Mouse (Mus musculus): ENCODE results near the gene Gid8.
A peak's percentile ranks its signal among the peaks of the same experiment; 100 is the strongest.

The Gid8 gene

DNA sequence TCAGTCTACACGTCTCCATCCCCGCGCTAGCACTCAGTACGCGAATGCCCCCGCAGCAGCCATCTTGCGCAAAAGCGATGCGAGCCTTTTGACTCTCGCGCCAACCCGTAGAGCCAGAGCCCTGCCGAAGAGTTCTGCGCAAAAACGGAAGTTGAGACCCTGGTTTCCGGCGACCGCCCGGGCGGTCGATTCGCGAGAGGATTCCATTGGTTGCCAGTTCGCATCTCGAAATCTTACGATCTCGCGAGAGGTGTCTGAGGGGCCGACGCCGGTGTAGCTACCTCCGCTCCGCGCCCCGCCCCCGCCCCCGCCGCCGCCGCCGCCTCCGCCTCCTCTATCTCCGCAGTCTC, at the start of gene Gid8, which contains the start of gene Dido1:
TSS of gene Gid8 (plus strand) at position 195 of the 350 bp plus-strand sequence.
TSS of gene Dido1 (minus strand) at position 77 of the 350 bp plus-strand sequence.
- peak; percentile 94 to 97 for DNase-seq (ENCODE audit: low spot score in 2 of 2)

DNA sequence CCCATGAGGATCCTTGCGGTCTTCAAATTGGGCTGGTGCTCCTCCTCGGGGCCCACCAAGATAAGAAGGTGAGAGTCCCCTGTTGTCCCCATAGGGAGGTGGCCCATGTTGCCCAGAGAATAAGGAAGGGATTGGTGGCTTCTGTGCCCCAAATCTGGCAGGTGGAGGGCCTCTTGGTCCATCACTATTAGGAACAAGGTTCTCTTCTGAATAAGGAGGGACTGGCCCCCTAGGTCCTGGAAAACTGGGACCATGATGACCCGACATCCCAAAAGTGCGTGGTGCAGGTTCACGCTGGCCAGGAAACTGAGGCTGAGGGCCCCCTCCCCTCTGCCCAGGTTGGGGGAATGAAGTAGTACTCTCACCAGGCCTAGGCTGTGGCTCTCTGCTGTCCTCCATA, 49.4 kb upstream of the Gid8 start:
- no peak for DNase-seq (ENCODE audit: low spot score in 2 of 2)

DNA sequence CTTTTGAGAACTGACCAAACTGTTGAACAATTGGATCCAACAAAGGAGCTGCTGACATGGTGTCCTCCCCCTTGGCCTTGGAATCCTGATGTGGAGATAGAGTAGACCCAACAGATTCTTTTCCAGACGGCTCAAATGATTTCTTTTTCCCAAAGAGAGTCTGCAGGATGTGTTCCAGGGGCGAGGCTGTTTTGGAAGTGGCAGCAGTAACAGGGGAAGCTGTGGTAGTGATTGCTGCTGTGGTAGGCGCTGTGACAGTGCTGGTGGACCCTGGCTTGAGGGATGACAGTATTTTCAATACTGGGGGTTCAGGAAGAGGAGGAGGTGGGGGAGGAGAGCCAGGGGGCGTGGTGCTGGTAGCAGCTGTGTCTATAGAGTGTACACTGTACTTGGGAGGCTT, 47.9 kb upstream of the Gid8 start:
- DNase-seq (ENCODE audit: low spot score in 2 of 2): no peak

DNA sequence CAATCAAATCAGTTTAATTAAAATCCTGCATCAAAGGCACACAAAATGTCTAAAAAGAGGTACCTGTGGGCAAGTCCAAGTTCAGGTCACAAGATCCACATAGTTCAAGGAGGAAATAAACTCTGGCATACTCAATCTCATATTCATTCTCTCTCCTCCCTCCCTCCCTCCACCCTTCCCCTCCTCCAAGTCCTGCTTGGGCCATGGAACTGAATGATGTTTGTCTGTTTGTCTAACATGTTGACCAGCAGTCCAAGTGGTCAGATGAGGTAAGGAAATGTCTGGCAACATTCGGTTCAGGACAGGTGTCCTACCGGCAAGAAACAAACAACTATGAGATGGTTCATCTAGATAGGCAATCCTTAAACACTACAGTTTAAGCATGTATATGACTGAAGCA, 33.2 kb upstream of the Gid8 start:
- no peak for DNase-seq (ENCODE audit: low spot score in 2 of 2)

DNA sequence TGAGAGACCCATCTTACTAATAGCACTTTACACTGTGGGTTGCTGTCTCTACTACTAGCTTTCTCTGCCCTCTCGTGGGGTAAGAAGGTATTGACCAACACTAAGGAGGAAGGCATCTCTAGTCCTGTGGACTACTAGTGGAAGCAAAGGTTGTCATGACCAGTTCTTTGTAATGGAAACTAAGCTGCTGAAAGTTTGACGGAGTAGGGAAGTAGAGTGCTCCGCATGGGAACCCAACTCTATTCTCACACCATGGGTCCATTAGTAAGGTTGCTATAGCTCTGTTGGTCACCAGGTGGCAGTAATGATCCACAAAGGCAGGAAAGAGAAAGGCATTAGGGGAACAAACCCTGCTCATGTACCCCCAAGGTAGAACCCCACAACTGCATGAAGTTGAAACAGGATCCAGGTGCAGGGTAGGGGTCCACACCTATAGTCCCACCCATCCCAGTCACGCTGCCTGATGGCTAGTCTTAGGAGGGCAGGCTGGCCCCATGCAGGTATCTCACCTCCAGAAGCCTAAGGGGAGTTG, 31.2 kb upstream of the Gid8 start:
- peak; percentile 75 to 79 for DNase-seq (ENCODE audit: low spot score in 2 of 2)

DNA sequence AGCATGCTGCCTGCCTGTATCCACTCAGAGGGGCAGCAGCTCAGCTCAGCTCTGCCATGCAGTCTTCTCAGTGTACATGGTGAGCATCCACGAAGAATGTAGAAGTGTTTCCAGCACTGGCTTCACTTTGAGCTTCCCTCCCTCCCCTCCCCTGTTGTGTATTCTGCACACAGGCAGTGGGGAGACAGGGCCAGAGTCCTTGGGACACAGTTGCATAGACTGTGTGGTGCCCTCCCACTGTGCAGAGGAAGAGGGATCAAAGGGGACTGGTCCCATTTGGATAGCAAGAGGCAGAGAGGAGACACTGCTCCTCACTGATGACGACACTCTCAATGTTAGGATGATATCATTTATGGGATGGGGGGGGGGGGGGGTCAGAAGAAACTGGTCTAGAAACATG, 28.7 kb upstream of the Gid8 start:
- no peak for DNase-seq (ENCODE audit: low spot score in 2 of 2)

DNA sequence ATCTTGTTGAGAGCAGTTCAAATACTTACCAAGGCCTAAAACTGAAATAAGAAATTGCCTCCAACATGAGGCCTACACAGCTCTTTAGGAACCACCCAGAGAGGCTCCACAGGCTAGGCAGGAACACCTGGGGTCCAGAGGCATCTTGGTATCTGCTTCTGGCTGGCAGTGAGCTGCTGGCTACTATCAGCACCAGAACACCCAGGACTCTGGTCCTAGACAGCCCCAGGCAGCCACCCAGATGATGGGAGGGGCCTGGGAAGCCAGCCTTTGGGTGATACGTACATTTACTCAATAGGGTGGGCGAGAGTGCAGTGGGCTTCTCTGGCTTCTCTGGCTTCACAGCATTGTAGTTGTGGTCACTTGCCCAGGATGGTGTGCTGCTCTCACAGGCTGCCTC, 26.4 kb upstream of the Gid8 start:
- peak in 1 of 2 experiments; percentile 37 for DNase-seq (ENCODE audit: low spot score in 2 of 2)

DNA sequence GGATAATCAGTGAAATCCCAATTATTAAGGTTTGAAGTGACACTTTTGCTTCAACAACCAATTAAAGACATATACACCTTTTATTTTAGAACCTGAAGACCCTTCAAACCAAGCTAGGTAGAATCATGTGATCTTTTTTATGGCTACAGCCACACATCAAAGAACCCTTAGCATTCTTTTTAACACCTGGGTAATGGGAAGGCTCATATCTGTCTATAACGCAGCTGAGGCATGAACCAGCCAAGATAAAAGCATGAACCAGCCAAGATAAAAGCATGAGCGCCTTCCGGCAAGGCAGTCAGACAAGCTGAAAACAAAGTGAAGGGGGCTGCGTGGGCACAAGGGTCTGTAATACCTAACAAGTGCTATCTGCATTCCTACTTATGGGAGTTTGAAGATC, 25.9 kb upstream of the Gid8 start:
- DNase-seq (ENCODE audit: low spot score in 2 of 2): no peak

DNA sequence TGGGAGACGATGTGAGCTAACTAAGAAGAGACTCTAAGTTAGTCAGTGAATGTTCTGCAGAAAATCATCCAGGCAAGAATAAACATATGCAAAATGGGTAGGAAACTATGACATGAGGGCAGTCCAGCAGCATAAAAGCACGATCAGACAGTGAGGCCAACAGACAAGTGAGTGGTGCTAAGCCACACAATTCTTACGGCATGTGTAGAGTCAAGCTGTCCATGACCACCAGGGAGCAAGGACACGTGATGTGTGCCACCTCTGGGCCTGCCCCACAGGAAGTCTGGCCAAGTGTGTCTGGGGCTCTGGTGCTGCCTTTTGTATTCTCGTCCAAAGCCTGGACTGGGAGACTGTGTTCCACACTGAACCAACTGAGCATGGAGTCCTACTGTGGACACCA, 20.1 kb upstream of the Gid8 start:
- no peak for DNase-seq (ENCODE audit: low spot score in 2 of 2)

DNA sequence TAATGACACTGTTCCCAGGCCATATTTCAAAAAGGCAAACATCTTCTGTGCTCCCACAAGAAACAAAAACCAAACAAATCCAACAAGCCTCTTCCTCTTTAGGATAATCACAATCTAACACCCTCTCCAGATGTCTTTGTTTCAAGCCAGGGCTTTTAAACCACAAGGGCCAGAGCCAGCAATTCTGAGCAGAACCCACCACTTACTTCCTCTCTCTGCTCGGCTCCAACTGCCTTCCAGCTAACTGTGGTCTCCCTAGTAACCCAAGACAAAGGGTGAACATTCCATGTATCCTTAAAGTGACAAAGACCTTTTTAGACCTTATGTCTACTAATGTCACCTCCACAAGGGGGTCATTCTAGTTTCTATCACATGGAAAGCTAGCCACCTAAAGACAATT, 17.3 kb upstream of the Gid8 start:
- DNase-seq (ENCODE audit: low spot score in 2 of 2): no peak

DNA sequence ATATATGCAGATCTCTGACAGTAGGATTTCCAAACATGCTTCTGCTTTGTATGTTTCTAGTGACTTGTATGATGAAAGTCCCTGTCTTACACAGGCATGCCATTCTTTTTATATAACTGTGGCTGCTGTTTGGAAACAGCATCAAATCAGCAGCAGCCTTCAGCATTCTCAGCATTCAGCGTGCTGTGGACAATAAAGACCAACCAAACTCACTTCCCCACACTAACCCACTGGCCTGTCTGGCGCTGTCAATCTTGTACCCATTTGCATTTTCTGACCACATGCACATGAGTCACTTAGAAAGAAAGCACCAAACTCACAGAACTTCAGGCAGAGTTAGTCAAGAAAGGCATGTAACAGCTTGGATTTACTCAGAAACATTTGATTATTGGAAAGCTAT, 14.7 kb upstream of the Gid8 start:
- DNase-seq (ENCODE audit: low spot score in 2 of 2): peak in 1 of 2 experiments; percentile 33

DNA sequence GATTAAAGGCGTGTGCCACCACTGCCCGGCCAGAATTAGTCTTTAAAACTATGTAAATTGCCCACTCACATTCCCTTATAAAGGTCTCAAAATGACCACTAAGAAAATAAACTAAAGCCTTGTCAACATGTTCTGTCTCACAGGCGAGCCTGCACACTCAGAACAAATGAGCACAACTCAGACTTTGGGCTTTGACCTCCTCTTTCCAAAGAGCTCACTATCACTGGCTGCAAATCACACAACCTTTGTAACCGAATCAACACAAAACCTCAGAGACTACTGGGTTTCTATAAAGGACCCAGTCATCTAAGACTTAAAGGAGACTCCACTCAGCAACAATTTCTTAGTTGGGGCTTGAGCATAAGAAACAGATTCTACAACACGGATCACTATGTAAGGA, 9.5 kb upstream of the Gid8 start:
- DNase-seq (ENCODE audit: low spot score in 2 of 2): no peak

DNA sequence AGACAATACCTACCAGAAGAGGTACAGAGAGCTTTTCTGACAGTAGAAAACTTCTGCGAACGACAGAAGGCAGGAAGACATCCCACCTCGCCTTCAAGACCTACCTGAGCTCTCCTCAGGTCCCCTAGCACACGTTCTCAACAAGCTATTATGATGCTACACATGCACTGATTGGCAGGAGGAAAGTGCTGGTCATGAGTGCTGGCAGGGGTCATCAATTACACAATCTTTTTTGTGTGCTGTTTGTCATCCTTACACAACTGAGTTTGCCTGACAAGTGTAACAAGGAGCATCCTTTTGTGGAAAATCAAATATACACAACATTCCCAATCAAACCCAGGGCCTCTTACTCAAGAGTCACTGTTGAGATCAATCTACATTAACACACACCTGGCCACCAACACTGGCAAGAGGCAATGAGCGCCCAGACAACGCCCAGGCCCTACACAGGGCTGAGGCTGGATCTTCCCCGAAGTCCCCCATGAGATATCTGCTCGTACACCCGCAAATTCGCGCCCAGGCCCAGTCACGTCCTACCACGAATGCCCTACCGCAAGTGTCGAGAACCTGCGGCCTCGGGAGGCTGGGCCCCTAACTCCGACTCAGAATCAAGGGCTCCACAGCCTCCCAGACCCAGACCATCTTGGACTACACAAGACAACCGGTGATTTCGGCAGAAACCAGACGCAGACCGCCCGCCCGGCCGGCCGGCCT, 8.7 kb upstream of the Gid8 start:
- DNase-seq (ENCODE audit: low spot score in 2 of 2): no peak

DNA sequence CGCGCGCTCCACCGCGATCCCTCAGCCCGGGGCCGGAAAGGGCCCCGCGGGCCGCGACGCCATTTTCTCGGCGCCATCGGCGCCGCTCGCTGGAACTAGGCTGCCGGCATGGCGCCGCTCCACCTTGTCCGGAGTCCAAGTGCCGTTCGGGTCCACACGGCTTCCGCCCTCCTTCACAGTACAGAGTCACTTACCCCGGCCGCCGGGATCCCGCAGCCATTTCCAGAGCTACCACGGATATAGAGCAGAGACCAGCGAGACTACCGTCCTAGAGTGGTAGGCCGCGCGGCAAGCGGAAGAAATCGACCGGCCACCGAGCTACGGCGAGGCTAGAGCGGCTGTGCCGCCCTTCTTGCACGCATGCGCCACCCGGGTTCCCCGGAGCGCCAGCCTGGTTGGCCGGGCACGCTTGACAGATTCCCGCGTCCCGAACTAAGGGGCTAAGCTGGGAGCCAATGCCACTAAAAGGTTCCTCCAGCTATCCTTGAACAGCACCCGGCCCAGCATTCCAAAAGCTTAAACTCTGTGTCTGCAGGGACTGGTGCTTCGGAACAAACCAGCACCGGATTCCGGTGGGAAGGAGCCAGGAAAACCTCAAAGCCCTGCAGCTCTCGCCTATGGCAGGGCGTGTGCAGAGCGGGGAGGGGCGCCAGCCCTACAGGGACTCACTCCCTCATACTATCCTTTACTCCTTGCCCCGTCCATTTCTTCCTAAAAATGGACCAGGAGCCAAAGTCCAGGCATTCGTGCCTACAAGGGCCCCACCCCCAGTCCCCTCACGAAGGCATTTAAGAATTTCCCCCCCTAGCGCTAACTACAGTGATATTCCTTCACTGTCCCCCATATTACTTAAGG, 7.9 kb upstream of the Gid8 start:
- DNase-seq (ENCODE audit: low spot score in 2 of 2): peak; percentile 92 to 94

DNA sequence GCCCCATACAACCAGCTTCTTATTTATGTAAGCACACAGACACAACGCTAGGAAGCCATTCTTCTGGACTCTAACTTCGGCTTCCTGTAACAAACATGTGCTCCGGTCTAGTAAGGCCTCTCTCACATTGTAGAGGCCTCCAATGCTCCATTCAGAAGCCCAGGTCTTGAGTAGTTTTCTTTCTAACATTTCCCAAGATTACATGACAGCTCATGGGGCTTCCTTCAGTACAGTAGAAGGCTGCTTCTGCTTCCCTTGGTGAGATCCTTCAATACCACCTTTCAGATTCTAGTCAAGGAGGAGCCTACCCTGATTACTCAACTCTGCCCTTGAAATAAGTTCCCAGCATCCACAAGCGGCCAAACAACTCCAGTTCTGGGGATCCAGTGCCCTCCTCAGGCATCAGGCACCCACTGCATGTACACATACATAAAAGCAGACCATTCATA, 7.2 kb upstream of the Gid8 start:
- no peak for DNase-seq (ENCODE audit: low spot score in 2 of 2)

DNA sequence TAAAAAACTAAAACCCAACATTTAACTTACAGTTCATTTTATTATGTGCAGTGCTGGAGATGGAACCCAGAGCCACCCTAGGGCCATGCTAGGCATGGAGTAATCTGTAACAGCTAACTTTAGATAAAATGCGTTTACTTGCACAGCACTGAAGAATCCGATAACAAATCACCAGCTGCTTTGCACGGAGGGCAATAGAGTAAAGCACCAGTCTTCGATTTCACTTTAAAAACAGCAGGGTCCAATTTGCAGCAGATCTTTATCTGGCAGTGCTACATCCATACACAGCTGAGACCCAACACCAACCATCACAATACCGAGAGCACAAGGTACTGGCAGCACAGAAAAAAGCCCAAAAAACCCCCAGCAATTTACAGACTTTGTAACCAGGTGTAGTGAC, 6.7 kb upstream of the Gid8 start:
- DNase-seq (ENCODE audit: low spot score in 2 of 2): no peak

DNA sequence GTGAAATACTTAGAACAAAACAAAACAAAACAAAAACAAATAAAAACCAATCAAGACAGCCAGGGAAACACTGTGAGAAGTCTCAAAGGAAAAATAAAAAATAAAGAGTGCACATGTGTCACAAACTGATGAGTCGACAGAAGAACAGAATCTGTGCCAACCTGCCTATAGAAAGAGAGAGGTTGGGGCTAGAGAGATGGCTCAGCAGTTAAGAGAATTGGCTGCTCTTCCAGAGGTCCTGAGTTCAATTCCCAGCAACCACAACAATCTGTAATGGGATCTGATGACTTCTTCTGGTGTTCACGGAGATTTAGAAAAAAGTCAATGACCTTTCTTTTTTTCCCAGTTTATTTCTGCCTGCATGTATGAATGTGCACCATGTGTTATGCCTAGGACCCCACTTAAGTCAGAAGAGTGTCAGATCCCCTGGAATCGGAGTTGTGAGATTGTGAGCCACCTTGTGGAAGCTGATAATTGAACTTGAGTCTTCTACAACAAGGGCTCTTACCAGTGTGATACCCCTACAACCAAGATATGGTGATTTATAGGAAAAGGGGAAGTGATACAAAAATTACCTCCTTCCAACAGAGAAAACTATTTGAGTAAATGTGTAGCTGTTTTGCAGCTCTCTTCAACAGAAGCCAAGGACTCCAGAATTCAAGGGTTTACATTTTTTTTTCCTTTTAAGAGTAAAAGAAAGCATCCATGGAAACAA, 6.1 kb upstream of the Gid8 start:
- DNase-seq (ENCODE audit: low spot score in 2 of 2): no peak

DNA sequence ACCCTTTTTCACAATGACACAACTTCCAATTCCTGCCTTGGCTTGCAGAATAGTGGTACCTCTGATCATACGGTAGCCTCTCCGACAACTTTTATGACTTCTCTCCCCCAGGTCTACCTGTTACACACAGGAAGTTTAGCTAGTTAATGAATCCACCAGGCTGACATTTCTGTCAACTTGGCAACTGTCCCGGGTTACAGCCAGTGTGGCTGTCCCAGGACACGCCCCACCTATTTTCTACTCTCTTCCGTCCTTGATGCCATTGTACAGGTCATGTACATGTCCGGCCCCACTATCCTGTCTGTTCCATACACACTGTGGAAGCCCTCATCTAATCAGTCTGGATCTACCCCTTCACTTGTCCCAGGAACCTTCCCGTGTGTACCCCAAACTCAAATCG, 5.3 kb upstream of the Gid8 start:
- no peak for DNase-seq (ENCODE audit: low spot score in 2 of 2)

DNA sequence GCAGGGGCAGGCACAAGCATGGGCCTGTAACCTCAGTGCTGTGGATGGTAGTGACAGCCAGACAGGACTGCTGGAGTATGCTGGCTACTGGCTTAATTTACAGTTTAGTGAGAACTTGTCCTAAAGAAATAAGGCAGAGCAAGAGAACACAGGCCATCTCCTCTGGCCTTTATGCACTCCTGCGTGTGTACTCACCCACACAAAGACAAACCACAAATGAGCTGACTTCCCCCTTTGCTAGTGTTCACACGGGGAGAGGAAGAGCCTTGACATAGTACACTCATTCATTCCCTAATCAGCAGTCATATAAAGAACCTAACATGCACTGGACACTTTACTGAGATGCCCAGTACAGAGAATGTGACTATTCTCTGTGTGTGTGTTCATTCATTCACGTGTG, 4.9 kb upstream of the Gid8 start:
- DNase-seq (ENCODE audit: low spot score in 2 of 2): no peak

DNA sequence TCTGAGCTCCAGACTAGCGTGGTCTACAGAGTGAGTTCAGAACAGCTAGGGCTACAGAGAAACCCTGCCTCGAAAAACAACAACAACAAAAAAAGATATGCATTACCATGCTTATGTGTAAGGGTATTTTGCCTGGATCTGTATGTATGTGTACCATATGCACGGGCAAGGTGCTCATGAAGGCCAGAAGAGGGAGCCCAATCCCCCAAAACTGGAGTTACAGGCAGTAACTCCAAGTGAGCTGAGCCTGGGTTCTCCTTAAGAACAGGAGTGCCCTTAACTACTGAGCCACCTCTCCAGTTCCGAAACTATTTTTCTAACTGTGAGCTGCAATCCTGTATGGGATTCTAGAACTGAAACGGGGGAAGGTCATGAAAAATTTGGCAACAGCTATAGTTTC, 3.9 kb upstream of the Gid8 start:
- DNase-seq (ENCODE audit: low spot score in 2 of 2): no peak

DNA sequence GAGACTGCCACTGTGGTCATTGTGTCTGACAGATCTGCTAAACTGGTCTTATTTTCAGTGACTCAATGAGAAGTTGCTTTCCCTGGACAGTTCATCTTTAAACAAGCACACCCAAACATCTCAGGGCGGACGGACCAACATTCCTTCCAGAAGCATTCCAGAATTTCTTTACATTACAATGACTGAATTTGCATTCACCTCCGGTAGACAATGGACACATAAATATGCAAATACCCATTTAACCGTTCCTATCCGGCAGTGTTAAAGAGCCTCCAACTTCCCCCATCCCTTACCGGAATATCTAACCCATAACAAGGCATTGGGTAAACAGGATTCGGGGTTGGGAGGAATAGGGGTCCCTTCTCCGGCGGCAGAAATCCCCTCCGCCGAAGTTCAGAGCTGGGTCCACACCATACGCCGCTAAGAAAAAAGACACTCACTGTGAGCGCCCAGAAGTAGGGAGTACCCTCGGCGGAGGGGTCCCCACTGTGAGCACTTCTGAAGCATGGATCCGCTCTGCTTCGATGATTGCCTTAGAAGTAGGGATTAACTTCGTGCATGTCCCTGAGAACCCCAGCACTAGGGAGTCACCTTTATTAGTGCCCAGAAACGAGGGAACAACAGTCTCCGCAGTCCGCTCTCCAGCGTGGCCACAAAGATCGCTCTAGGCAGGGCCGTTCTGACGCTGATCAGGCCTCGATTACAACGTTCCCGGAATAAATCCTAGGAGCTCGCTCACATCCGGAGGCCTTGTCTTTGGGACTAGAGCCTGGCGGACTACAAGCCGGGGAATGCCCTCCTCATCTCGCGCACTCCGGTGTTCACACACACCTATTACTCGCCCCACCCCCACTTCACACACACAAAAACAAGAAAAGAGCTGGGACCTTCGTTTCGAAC, 644 bp upstream of the Gid8 start:
- DNase-seq (ENCODE audit: low spot score in 2 of 2): no peak
